Mouse (Mus musculus): ENCODE measurements around the gene Cd163l1.

Gene Cd163l1

DNA sequence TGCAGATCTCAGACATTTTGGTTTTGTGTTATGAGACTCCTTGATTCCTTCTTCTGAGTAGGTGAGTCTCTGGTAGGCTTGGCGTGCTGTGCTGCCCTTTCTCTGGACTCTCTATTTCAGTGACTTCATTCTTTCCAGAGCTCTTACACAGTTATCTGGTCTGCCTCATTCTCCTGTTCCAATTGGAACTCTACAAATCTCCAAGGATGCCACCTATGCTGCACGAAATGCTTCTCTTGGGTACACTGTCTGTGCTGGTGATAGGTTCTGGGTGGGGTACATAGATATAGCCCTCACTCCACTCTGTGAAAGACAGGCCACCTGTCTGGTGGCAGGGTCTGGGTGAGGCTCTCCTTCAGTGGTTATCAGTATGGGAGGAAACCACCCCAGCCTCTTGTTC, at the start of gene Cd163l1:
TSS of gene Cd163l1 (plus strand) at position 301 of the 400 bp plus-strand sequence.
- DNase-seq (ENCODE audit: low spot score) = no peak

DNA sequence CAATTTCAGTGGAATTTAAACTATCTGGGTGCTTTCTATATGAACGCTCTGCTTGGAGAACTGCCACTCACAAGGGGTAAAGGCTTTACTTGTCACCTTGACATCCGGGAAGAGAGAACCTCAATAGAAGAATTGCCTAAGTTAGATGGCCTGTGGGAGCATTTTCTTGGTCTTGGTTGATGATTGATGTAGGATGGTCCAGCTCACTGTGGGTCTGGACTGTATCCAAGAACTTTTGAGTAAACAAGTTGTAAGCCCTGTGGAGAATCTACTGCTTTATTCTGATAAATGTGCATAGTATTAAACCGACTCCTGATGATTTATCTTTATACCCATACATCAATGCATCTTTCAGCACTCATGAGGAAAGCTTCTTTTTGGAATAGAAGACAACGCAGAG, 48.7 kb upstream of the Cd163l1 start:
- no peak for DNase-seq (ENCODE audit: low spot score)

DNA sequence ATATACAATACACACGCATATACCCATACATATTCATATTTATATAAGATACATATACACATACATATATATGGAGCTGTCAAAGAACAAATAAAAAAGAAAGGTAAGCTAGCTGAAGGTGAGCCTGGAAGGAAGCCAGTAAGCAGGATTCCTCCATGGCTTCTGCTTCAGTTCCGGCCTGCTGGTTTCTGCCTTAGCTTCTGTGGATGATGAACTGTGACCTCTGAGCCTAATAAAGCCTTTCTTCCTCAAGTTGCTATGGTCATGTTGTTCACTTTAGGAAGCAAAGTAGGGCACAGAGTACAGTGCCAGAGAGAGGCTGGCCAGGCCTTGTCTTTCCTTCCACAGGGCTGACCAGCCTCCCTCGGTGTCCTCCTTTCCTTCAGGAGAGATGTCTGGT, 47.2 kb upstream of the Cd163l1 start:
- DNase-seq (ENCODE audit: low spot score) = no peak

DNA sequence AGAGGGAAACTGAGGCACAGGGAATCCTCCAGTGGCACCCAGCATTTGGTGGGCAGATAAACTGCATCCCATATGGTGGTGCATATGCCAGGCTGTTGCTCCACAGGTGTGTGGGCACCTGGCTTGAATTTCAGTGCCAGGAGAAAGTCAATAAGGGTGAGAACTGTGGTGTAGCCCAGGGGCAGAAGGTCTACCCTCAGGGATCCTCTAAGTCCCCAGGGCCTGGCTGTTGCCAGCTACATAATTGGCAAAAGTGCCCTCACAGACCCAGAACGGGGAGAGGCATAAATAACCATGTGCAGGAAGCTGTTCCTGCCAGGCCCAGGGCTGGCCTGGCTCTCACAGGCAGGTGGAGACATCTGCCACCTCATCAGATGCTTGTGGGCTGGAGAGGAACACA, 45.1 kb upstream of the Cd163l1 start, which contains the start of gene Olfr523:
TSS of gene Olfr523 (plus strand) at position 282 of the 400 bp plus-strand sequence.
- no peak for DNase-seq (ENCODE audit: low spot score)

DNA sequence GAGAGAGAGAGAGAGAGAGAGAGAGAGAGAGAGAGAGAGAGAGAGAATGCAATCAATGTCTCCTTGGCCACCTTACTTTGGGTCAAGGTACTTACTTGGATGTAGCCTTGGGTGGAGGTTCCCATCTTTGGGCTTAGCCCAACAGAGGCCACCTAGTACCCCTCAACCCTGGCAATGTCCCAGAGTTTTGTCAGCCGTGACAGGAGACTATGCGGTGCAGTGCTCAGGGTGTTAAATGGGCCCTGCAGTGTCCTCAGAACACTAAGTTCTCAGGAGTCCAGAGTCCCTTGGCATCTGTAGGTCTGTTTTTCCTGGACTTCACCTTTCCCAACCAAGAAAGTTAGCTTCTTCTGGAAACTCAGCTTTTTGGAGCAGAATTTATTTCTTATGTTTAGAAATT, 38.9 kb upstream of the Cd163l1 start:
- no peak for DNase-seq (ENCODE audit: low spot score)

DNA sequence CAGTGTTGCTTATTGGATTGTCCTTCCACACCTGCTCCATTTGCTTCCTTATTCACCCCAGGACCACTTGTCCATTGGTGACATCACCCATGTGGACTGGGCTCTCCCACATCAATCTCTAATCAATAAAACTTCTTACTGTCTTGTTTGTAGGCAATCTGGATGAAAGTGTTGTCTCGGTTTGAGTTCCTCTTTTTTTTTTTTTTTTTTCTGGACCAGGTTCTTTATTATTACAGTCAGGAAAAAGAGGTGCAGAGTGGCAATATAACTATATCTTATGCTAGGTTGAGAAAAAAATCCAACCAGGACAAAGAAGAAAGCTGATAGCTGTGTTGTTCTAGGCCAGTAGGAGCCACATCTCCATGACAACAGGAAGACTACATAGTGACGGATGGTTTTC, 37.4 kb upstream of the Cd163l1 start:
- no peak for DNase-seq (ENCODE audit: low spot score)

GRCm38 (mm10) chr7:140184206-140184605, 33.9 kb upstream of the Cd163l1 start:
- DNase-seq (ENCODE audit: low spot score) = no peak

DNA sequence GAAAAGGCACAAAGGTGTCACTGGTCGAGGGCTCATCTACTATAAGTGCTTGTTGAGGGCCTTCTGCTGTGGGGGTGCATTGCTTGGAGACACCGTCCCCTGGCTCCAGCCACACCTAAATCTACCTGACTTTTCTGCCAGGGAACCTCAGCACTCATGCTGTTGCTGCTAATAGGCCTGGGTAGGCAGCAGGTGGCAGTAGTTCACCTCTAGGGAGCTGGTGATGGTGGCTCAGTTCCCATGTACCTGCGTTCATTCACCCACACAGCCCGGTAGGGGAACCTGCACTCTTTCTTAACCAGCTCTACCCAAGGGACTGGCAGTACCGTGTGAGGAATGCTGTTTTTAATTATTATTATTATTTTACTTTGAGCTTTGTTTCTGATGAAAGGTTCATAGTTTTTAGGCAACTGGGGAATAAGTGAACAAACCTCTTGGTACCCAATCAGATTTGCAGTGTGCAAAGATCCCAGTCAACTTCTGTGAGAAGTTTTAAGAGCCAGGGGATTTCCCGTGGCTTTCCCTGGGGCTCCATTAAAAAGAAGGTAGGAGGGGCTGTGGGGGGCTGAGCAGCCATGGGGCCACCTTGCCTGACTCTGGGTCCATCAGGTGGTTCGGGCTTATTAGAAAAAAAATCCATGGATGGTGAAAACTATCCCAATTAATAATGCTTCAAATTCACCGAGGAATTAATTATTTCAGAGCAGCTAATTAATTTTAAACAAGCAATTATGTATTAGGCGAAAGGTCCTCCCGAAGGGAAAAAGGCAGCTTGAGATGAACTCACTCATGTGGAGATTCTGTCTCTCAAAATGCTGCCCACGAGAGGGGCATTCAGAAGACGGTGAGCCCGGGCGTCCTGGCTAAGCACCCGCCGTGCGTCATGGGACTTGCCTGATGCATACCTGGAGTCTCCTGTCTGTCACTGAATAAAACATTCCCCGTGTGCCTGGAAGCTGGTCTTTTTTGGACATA, 31.1 kb upstream of the Cd163l1 start:
- peak; percentile 13 for DNase-seq (ENCODE audit: low spot score)

DNA sequence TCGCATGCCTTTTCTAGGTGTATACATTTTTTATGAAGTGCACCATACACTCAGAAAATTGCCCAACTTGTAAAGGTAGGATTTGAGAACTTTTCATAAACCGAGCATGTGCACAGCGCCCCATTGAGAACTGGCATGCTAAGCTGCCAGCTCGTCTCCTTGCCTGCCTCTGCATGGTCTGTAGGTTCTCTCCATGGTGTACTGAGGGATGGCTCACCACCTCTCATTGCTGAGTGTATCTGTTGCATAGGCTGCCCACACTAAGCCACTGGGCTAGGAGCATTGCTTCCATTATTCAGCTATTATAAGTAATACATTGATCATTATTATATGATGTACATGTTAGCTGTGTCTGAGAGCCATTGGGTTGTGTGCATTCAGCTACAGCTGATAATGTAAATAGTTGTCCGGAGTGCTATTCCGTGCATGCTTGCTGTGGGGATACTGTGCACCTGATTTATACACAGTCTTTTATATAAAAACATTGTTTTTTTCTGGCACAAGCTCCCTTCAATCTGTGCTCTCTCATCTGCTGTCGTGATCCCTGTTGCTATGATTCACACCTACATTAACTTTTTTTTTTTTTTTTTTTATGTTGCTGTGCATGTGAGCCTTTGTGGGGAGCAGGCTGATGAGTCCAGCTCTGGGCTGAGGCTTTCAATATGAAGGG, 30.2 kb upstream of the Cd163l1 start:
- DNase-seq (ENCODE audit: low spot score) = no peak

DNA sequence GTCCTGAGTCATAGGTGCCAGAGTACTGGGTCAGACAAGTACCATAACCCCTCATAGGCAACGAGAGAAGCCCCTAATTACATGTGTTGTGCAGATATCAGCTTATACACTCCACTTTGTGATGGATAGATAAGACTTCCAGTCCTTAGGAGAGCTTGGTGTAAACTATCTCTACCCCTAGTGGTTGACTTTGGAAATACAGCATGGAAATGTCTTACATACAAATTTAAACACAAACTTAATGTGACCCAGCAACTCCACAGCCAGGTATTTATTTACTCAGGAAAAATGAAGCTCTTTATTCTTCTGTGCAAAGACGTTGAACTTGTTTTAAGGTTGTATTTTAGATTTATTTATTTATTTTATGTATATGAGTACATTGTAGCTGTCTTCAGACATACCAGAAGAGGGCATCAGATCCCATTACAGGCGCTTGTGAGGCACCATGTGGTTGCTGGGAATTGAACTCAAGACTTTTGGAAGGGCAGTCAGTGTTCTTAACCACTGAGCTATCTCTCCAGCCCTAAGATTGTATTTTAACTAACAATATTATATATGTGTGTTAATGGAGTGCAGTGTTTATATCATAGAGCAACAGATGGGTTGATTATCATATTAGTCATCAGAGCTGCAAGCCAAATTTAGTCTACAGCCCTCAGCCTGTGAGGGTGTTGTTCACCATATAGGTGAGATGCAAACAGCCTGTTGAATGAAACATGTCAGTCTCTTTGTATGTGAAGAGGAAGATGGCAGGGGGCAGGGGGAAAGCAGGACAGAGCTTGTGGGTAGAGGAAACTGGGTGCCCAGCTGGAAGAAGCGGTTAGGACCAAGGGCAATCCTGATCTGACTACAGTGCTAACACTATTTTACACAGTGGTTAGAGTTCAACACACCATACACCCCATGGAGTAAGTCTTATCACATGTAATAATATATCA, 29.4 kb upstream of the Cd163l1 start:
- peak; percentile 69 for DNase-seq (ENCODE audit: low spot score)

- DNase-seq (ENCODE audit: low spot score) = no peak
Measured at GRCm38 (mm10) chr7:140190435-140190834, 27.6 kb upstream of the Cd163l1 start.

GRCm38 (mm10) chr7:140192445-140192844, 25.6 kb upstream of the Cd163l1 start:
- DNase-seq (ENCODE audit: low spot score) = no peak

DNA sequence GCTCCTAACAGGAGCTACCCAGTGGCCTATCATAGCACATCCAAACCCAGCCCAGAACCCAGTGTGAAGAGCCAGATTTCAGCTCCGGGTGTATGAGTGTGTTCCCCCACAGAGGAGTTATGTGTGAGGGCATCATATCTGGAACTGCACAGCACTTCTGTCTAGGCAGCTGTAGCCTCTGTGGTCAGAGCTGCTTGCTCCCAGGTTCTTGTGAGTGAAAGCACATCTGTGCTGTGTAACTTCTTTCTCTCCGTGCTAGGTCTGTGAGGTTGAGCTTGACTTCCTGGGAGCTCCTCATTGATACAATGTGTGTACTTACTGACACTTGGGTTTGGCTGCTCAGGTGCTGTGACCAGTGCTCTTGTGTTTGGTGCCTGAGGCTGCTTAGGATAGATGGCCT, 25.2 kb upstream of the Cd163l1 start:
- DNase-seq (ENCODE audit: low spot score) = no peak

DNA sequence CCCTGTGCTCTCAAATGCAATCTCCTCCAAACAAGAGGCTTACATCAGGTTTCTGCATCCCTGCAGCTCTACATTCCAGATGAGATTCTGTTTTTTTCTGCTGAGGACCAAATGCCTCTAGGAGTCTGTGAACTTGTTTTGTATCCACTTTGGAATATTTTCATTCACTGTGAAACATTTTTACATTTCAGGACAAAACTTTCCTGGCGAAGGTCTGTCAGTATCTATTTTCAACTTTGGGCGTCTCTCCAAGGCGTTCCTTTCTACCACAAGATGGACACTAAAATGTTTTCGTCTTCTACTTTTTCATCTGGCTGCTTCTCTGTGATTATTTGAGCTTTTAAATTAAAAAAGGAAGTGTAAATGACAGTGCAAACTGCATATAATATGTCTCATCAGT, 24.0 kb upstream of the Cd163l1 start:
- no peak for DNase-seq (ENCODE audit: low spot score)

GRCm38 (mm10) chr7:140196002-140196401, 22.1 kb upstream of the Cd163l1 start:
- DNase-seq (ENCODE audit: low spot score) = no peak

GRCm38 (mm10) chr7:140201090-140201489, 17.0 kb upstream of the Cd163l1 start:
- no peak for DNase-seq (ENCODE audit: low spot score)

- no peak for DNase-seq (ENCODE audit: low spot score)
Measured at GRCm38 (mm10) chr7:140205864-140206263, 12.2 kb upstream of the Cd163l1 start, which contains the start of gene Olfr524. Olfr524 (minus strand) TSS chr7:140205964.

- no peak for DNase-seq (ENCODE audit: low spot score)
Measured at GRCm38 (mm10) chr7:140206904-140207303, 11.2 kb upstream of the Cd163l1 start.

GRCm38 (mm10) chr7:140208153-140208552, 9.9 kb upstream of the Cd163l1 start:
- no peak for DNase-seq (ENCODE audit: low spot score)

- no peak for DNase-seq (ENCODE audit: low spot score)
Measured at GRCm38 (mm10) chr7:140208677-140209076, 9.4 kb upstream of the Cd163l1 start.

DNA sequence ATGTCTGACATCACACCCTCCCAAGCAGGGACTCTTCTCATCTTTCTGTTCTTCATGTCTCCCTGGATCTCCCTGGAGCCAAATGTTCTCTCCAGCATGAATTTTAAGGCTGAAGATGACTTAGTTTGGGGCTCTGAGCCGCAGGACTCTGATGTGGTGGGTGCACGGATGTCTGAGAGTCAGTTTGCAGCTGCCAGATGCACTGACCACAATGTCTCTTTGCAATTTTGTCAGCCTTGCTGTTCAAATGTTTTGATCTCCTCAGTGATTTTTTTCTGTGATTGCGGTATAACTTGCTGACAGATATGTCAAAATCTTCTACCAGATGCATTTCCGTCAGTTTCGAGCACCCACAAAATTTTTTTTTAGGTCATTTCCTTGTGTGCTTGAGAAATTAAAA, 4.2 kb upstream of the Cd163l1 start:
- no peak for DNase-seq (ENCODE audit: low spot score)

DNA sequence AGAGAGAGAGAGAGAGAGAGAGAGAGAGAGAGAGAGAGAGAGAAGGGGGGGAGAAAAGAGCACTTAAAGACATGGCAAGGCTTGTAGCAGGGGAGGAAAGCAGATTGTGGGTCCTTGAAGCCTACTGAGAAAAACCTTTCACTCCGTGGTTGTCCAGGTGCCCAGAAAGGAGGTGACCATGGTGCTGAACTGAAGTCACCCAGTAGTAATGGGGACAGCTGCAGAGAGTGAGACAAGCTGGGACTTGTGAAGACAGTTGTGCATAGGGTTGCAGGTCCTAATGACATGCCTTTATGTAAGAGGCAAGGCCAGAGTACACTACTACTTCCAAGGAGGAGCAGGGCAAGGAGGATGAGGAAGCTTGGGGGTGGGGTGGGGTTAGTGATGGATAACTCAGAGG, 1.2 kb downstream of the Cd163l1 start:
- DNase-seq (ENCODE audit: low spot score) = peak; percentile 12

All from embryo, embryonic 10.5 days (tissue).